8 mouse cellular contexts compared by ENCODE assay signal in genomic region chr8:121130522-121130921, GRCm38 (mm10). TPM values are rescaled to one million over a fixed set of nuclear protein-coding genes. Genes with fewer than 3 reads are reported as not detected.
DNase-seq lines count a peak whose midpoint lies in the region; ATAC-seq and TF ChIP-seq lines count a peak whose summit lies in the region.

No protein-coding gene starts in this region.

- no peak for TF ChIP-seq EP300 in ES-Bruce4 (IDR thresholded peaks at IDR 0.05; ENCODE audit: insufficient read depth, low read depth, low read length)

- peak; percentile 17 for TF ChIP-seq CTCF in ES-Bruce4 (IDR thresholded peaks at IDR 0.05; ENCODE audit: low read depth, low read length)
- peak; percentile 18; the same call in 1 of the 2 replicates for TF ChIP-seq CTCF in cortical plate, adult 2 months (IDR thresholded peaks at IDR 0.05; ENCODE audit: extremely low read depth, insufficient read depth, low read length)

- H3K9ac ChIP-seq in ES-Bruce4 (ENCODE audit: low read depth, poor library complexity, severe bottlenecking) = no peak overlapping the region
- no peak overlapping the region for H3K9ac ChIP-seq in forebrain, embryonic 14.5 days (ENCODE audit: low read length)

- no peaks in the 10 kb centered on the region for H3K9me3 ChIP-seq in ES-Bruce4 (replicated peaks; ENCODE audit: control insufficient read depth, insufficient read depth, low read length, poor library complexity, severe bottlenecking)
- H3K9me3 ChIP-seq in forebrain, embryonic 14.5 days (replicated peaks; ENCODE audit: control insufficient read depth, low read length) = no peaks in the 10 kb centered on the region

- 33% methylated on average over 5 of the region's 5 CpGs for WGBS in forebrain, embryonic 14.5 days

- TF ChIP-seq POLR2A in ES-Bruce4 (IDR thresholded peaks at IDR 0.05; ENCODE audit: insufficient read depth, low read length) = no peak
- TF ChIP-seq POLR2A in cortical plate, adult 2 months (IDR thresholded peaks at IDR 0.05; ENCODE audit: extremely low read depth, insufficient read depth, low read length) = no peak

- H3K27ac ChIP-seq in ES-Bruce4 (ENCODE audit: insufficient read depth, low read length) = no peak overlapping the region
- H3K27ac ChIP-seq in cortical plate, adult 2 months (ENCODE audit: insufficient read depth, low read length) = no peak overlapping the region
- H3K27ac ChIP-seq in forebrain, embryonic 14.5 days (ENCODE audit: low read depth, low read length) = no peak overlapping the region

- H3K36me3 ChIP-seq in ES-Bruce4 (ENCODE audit: control insufficient read depth, insufficient read depth, low read length, poor library complexity, severe bottlenecking) = no peaks in the 10 kb centered on the region
- no peaks in the 10 kb centered on the region for H3K36me3 ChIP-seq in forebrain, embryonic 14.5 days (ENCODE audit: control insufficient read depth, insufficient read depth, low read length)

- no peak for ATAC-seq in forebrain, embryonic 14.5 days

- no peaks in the 10 kb centered on the region for H3K4me1 ChIP-seq in ES-Bruce4 (ENCODE audit: control insufficient read depth, insufficient read depth, low read length)
- H3K4me1 ChIP-seq in cortical plate, adult 2 months (ENCODE audit: control insufficient read depth, insufficient read depth, low read length) = no peaks in the 10 kb centered on the region
- no peaks in the 10 kb centered on the region for H3K4me1 ChIP-seq in forebrain, embryonic 14.5 days (ENCODE audit: control insufficient read depth, insufficient read depth, low read length)

- DNase-seq in kidney, postnatal 10 days = peak; percentile 76
- no peak for DNase-seq in kidney, adult 9 months
- DNase-seq in lung, postnatal 36 days = peak; percentile 40
- no peak for DNase-seq in layer of hippocampus, adult 18-20 months (ENCODE audit: low spot score in 2 of 2)
- DNase-seq in gastrocnemius, postnatal 25 days = no peak
- DNase-seq in forebrain, embryonic 14.5 days (ENCODE audit: low spot score) = no peak

- no peak overlapping the region for H3K4me2 ChIP-seq in forebrain, embryonic 14.5 days (ENCODE audit: low read length)

- H3K27me3 ChIP-seq in ES-Bruce4 (ENCODE audit: control insufficient read depth, insufficient read depth, low read length, poor library complexity, severe bottlenecking) = peaks cover 24% of the 10 kb centered on the region
- peaks cover 65% of the 10 kb centered on the region for H3K27me3 ChIP-seq in forebrain, embryonic 14.5 days (replicated peaks; ENCODE audit: control insufficient read depth, insufficient read depth, low read length)

- no peak overlapping the region for H3K4me3 ChIP-seq in ES-Bruce4 (ENCODE audit: low read depth, low read length)
- no peak overlapping the region for H3K4me3 ChIP-seq in cortical plate, adult 2 months (ENCODE audit: insufficient read depth, low read length)
- H3K4me3 ChIP-seq in forebrain, embryonic 14.5 days (ENCODE audit: low read depth, low read length) = no peak overlapping the region

RNA-seq across cellular contexts. Expression of gene Foxl1, which starts 2.8 kb away (rescaled TPM):
- polyA plus RNA-seq in ES-Bruce4 (2011; ENCODE audit: insufficient read depth, insufficient read length, low read depth, missing spikeins) = not detected in 2 replicates
- 0.04 TPM in 1 of 2 replicates, not detected in the other for polyA plus RNA-seq in cortical plate, adult 2 months (2012; rRNA removed)
- total RNA-seq in layer of hippocampus, adult 18-20 months (2021) = not detected
- not detected for total RNA-seq in gastrocnemius, postnatal 25 days (2021)
- polyA plus RNA-seq in forebrain, embryonic 14.5 days (2014; fragmentation: Nextera tagmentation; extraction: Ambion mirVana) = 0.13 TPM in 1 of 2 replicates, not detected in the other

RNA-seq across cellular contexts. Expression of gene Foxc2, which starts 14.6 kb away (rescaled TPM):
- not detected in 2 replicates for polyA plus RNA-seq in ES-Bruce4 (2011; ENCODE audit: insufficient read depth, insufficient read length, low read depth, missing spikeins)
- polyA plus RNA-seq in cortical plate, adult 2 months (2012; rRNA removed) = 0.79 and 1.3 TPM in 2 replicates
- total RNA-seq in layer of hippocampus, adult 18-20 months (2021) = under 1 TPM; 0.69 to 0.96 TPM
- under 1 TPM; 0.41 to 0.54 TPM for total RNA-seq in gastrocnemius, postnatal 25 days (2021)
- polyA plus RNA-seq in forebrain, embryonic 14.5 days (2014; fragmentation: Nextera tagmentation; extraction: Ambion mirVana) = 1.1 and 2.1 TPM in 2 replicates

RNA-seq across cellular contexts. Expression of gene Mthfsd, which starts 22.3 kb away (rescaled TPM):
- polyA plus RNA-seq in ES-Bruce4 (2011; ENCODE audit: insufficient read depth, insufficient read length, low read depth, missing spikeins) = 35.5 and 38.9 TPM in 2 replicates
- polyA plus RNA-seq in cortical plate, adult 2 months (2012; rRNA removed) = 95.8 and 108 TPM in 2 replicates
- total RNA-seq in layer of hippocampus, adult 18-20 months (2021) = 10 to 100 TPM; 36.6 to 37.2 TPM
- total RNA-seq in gastrocnemius, postnatal 25 days (2021) = 10 to 100 TPM; 14.6 to 15.0 TPM
- polyA plus RNA-seq in forebrain, embryonic 14.5 days (2014; fragmentation: Nextera tagmentation; extraction: Ambion mirVana) = 47.4 and 47.6 TPM in 2 replicates

RNA-seq across cellular contexts. Expression of gene Foxf1, which starts 46.3 kb away (rescaled TPM):
- 0.33 TPM in 1 of 2 replicates, not detected in the other for polyA plus RNA-seq in ES-Bruce4 (2011; ENCODE audit: insufficient read depth, insufficient read length, low read depth, missing spikeins)
- polyA plus RNA-seq in cortical plate, adult 2 months (2012; rRNA removed) = 1.8 and 1.9 TPM in 2 replicates
- total RNA-seq in layer of hippocampus, adult 18-20 months (2021) = under 1 TPM; 0.48 to 0.92 TPM
- total RNA-seq in gastrocnemius, postnatal 25 days (2021) = not detected
- polyA plus RNA-seq in forebrain, embryonic 14.5 days (2014; fragmentation: Nextera tagmentation; extraction: Ambion mirVana) = 0.52 and 0.69 TPM in 2 replicates

Comparison
In these comparisons a context has a peak if more than half of its experiments do, and no peak if none do; other contexts are left out.
1. DNase-seq: peak in kidney, postnatal 10 days (single experiment) and lung, postnatal 36 days (single experiment); none in kidney, adult 9 months (single experiment), layer of hippocampus, adult 18-20 months (0 of 2), gastrocnemius, postnatal 25 days (single experiment) and forebrain, embryonic 14.5 days (single experiment).